Mouse (Mus musculus): ENCODE results near the gene Htra1.

DNA sequence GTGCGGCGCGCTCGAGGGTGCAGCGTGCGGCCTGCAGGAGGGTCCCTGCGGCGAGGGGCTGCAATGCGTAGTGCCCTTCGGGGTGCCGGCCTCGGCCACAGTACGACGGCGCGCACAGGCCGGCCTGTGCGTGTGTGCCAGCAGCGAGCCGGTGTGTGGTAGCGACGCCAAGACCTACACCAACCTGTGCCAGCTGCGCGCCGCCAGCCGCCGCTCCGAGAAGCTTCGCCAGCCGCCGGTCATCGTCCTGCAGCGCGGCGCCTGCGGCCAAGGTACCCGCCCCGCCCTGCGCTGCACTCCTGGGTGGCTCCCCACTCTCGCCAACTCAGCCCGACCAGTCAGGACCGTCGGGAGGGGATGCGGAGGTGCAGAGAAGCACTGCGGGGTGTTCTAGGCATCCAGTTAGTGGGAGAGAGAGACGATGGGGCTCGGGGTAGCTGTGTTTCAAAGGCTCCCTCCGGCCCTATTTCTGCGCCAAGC, 601 bp downstream of the Htra1 start:
- TF ChIP-seq CTCF (conservative IDR thresholded peaks at IDR 0.05; ENCODE audit: insufficient read depth, insufficient read length, low read depth, low read length) (no peak), POLR2A (IDR thresholded peaks at IDR 0.05; ENCODE audit: low read depth, low read length) (no peak)
